Mouse (Mus musculus) hindbrain, embryonic 16.5 days (tissue): ENCODE data around the gene Slc43a2. TPM values are rescaled to one million over a fixed set of nuclear protein-coding genes. Genes with fewer than 3 reads are reported as not detected.

ENCODE experiments used
- ATAC-seq: fragments of 200-750 bp; cut with Nextera tagmentation; 2 replicates; pipeline ENCODE4 v1.8.0; 2017; ENCODE audit warnings: moderate TSS enrichment, moderate library complexity
- H3K27ac ChIP-seq: fragments of 300-500 bp; sonication (generic); 2 replicates; pipeline ENCODE4 v1.5.1; 2014; ENCODE audit warnings: low read depth, mild to moderate bottlenecking, control low read depth, low read length, moderate library complexity
- H3K27me3 ChIP-seq: fragments of 300-500 bp; sonication (generic); replicated peaks from 2 replicates; pipeline ENCODE4 v1.6.1; 2014; ENCODE audit warnings: low read length; ENCODE audit not compliant: control insufficient read depth, insufficient read depth
- H3K36me3 ChIP-seq: fragments of 300-500 bp; sonication (generic); 2 replicates; pipeline ENCODE4 v1.6.1; 2014; ENCODE audit warnings: mild to moderate bottlenecking, low read length, moderate library complexity, mixed read lengths; ENCODE audit not compliant: control insufficient read depth, insufficient read depth
- H3K4me1 ChIP-seq: fragments of 300-500 bp; sonication (generic); 2 replicates; pipeline ENCODE4 v1.6.1; 2014; ENCODE audit warnings: low read depth, low read length; ENCODE audit not compliant: control insufficient read depth, insufficient read depth
- H3K4me2 ChIP-seq: fragments of 300-500 bp; sonication (generic); 2 replicates; pipeline ENCODE4 v1.6.1; 2014; ENCODE audit warnings: mild to moderate bottlenecking, low read length, control low read depth, moderate library complexity
- H3K4me3 ChIP-seq: fragments of 300-500 bp; sonication (generic); 2 replicates; pipeline ENCODE4 v1.5.1; 2014; ENCODE audit warnings: mild to moderate bottlenecking, low read length, control low read depth, moderate library complexity
- H3K9ac ChIP-seq: fragments of 300-500 bp; sonication (generic); 2 replicates; pipeline ENCODE4 v1.6.1; 2014; ENCODE audit warnings: low read depth, mild to moderate bottlenecking, control low read depth, low read length, moderate library complexity
- H3K9me3 ChIP-seq: fragments of 300-500 bp; sonication (generic); 2 replicates; pipeline ENCODE4 v1.6.1; 2014; ENCODE audit warnings: mild to moderate bottlenecking, low read length, moderate library complexity; ENCODE audit not compliant: control insufficient read depth
- WGBS: fragments of 180-500 bp; shearing (Covaris S2); extraction: QIAGEN DNeasy Blood & Tissue Kit; methylation state at CpG from one replicate; pipeline ENCODE4 v1.1.7; 2014; 5-methylcytosine and 5-hydroxymethylcytosine counted together
- polyA plus RNA-seq: library from polyadenylated mRNA; unstranded; fragments of >200 nt; fragmentation: Nextera tagmentation; extraction: Ambion mirVana; gene quantifications from 2 replicates; pipeline ENCODE4 v1.2.1, GENCODE M21; 2015

The Slc43a2 gene
- polyA plus RNA-seq, 1 experiment from 2014 or later = 16.9 TPM

GRCm38 (mm10) chr11:75604826-75605225 is 73.3 kb downstream of the Slc43a2 start:
- Histone ChIP-seq H3K4me1 (no peaks in the 10 kb centered on the region), H3K4me3 (no peak overlapping the region), H3K9me3 (no peaks in the 10 kb centered on the region), H3K27me3 (no peaks in the 10 kb centered on the region), H3K4me2 (no peak overlapping the region), H3K9ac (no peak overlapping the region), H3K36me3 (peaks cover 36% of the 10 kb centered on the region), H3K27ac (no peak overlapping the region)
- ATAC-seq = no peak
- 92% methylated on average over 5 of the region's 5 CpGs for WGBS

- no peak overlapping the region for H3K4me2 ChIP-seq
- ATAC-seq = no peak
- H3K27me3 ChIP-seq = no peaks in the 10 kb centered on the region
- no peak overlapping the region for H3K4me3 ChIP-seq
- H3K36me3 ChIP-seq = peaks cover 36% of the 10 kb centered on the region
- no peaks in the 10 kb centered on the region for H3K4me1 ChIP-seq
- H3K9ac ChIP-seq = no peak overlapping the region
- H3K27ac ChIP-seq = no peak overlapping the region
- no peaks in the 10 kb centered on the region for H3K9me3 ChIP-seq
- WGBS = 75% methylated on average over 1 of the region's 1 CpGs
Measured at GRCm38 (mm10) chr11:75605318-75605717, 73.8 kb downstream of the Slc43a2 start.

GRCm38 (mm10) chr11:75608776-75609175 is 77.3 kb downstream of the Slc43a2 start:
- no peak overlapping the region for H3K4me3 ChIP-seq
- H3K4me1 ChIP-seq = no peaks in the 10 kb centered on the region
- peaks cover 26% of the 10 kb centered on the region for H3K36me3 ChIP-seq
- H3K27ac ChIP-seq = no peak overlapping the region
- 90% methylated on average over 5 of the region's 5 CpGs for WGBS
- no peak overlapping the region for H3K9ac ChIP-seq
- no peaks in the 10 kb centered on the region for H3K27me3 ChIP-seq
- H3K9me3 ChIP-seq = no peaks in the 10 kb centered on the region
- ATAC-seq = no peak
- no peak overlapping the region for H3K4me2 ChIP-seq

GRCm38 (mm10) chr11:75610021-75610420 is 78.5 kb downstream of the Slc43a2 start:
- peaks cover 30% of the 10 kb centered on the region for H3K36me3 ChIP-seq
- 80% methylated on average over 2 of the region's 2 CpGs for WGBS

GRCm38 (mm10) chr11:75614769-75615168 is 83.3 kb downstream of the Slc43a2 start:
- Histone ChIP-seq H3K9ac (no peak overlapping the region), H3K4me1 (no peaks in the 10 kb centered on the region), H3K9me3 (no peaks in the 10 kb centered on the region), H3K27me3 (no peaks in the 10 kb centered on the region), H3K4me2 (no peak overlapping the region), H3K27ac (no peak overlapping the region), H3K36me3 (peaks cover 29% of the 10 kb centered on the region), H3K4me3 (no peak overlapping the region)
- ATAC-seq = no peak
- 95% methylated on average over 1 of the region's 1 CpGs for whole genome bisulfite sequencing

More at GRCm38 (mm10) chr11:75610021-75610420, 78.5 kb downstream of the Slc43a2 start:
- no peaks in the 10 kb centered on the region for H3K27me3 ChIP-seq
- no peak for ATAC-seq
- no peak overlapping the region for H3K9ac ChIP-seq
- H3K4me1 ChIP-seq = no peaks in the 10 kb centered on the region
- no peak overlapping the region for H3K27ac ChIP-seq
- no peak overlapping the region for H3K4me3 ChIP-seq
- no peak overlapping the region for H3K4me2 ChIP-seq
- no peaks in the 10 kb centered on the region for H3K9me3 ChIP-seq

- H3K4me3 ChIP-seq = no peak overlapping the region
- no peak for ATAC-seq
- 93% methylated on average over 2 of the region's 2 CpGs for WGBS
- H3K4me1 ChIP-seq = no peaks in the 10 kb centered on the region
- H3K9me3 ChIP-seq = no peaks in the 10 kb centered on the region
- no peak overlapping the region for H3K4me2 ChIP-seq
- no peak overlapping the region for H3K9ac ChIP-seq
- H3K36me3 ChIP-seq = peaks cover 31% of the 10 kb centered on the region
- H3K27me3 ChIP-seq = no peaks in the 10 kb centered on the region
- H3K27ac ChIP-seq = no peak overlapping the region
Measured at GRCm38 (mm10) chr11:75615556-75615955, 84.1 kb downstream of the Slc43a2 start.

- no peaks in the 10 kb centered on the region for H3K4me1 ChIP-seq
- H3K27me3 ChIP-seq = no peaks in the 10 kb centered on the region
- no peak overlapping the region for H3K9ac ChIP-seq
- H3K4me2 ChIP-seq = no peak overlapping the region
- no peak overlapping the region for H3K4me3 ChIP-seq
- H3K27ac ChIP-seq = no peak overlapping the region
- peaks cover 30% of the 10 kb centered on the region for H3K36me3 ChIP-seq
- ATAC-seq = no peak
- H3K9me3 ChIP-seq = no peaks in the 10 kb centered on the region
- WGBS = 81% methylated on average over 5 of the region's 5 CpGs
Measured at GRCm38 (mm10) chr11:75619133-75619532, 87.6 kb downstream of the Slc43a2 start.

- 87% methylated on average over 12 of the region's 12 CpGs for WGBS
- no peak overlapping the region for H3K27ac ChIP-seq
- no peak overlapping the region for H3K4me3 ChIP-seq
- no peaks in the 10 kb centered on the region for H3K9me3 ChIP-seq
- H3K9ac ChIP-seq = no peak overlapping the region
- ATAC-seq = no peak
- no peaks in the 10 kb centered on the region for H3K27me3 ChIP-seq
- H3K4me2 ChIP-seq = no peak overlapping the region
- H3K4me1 ChIP-seq = no peaks in the 10 kb centered on the region
- H3K36me3 ChIP-seq = peaks cover 29% of the 10 kb centered on the region
Measured at GRCm38 (mm10) chr11:75620136-75620780, 88.8 kb downstream of the Slc43a2 start.

- Histone ChIP-seq H3K27me3 (no peaks in the 10 kb centered on the region), H3K36me3 (peaks cover 30% of the 10 kb centered on the region), H3K4me1 (no peaks in the 10 kb centered on the region), H3K9me3 (no peaks in the 10 kb centered on the region), H3K4me3 (no peak overlapping the region), H3K9ac (no peak overlapping the region), H3K27ac (no peak overlapping the region), H3K4me2 (no peak overlapping the region)
- ATAC-seq = no peak
- WGBS = 89% methylated on average over 2 of the region's 2 CpGs
Measured at GRCm38 (mm10) chr11:75621426-75621825, 89.9 kb downstream of the Slc43a2 start.
